Mouse (Mus musculus) skeletal muscle tissue, adult 2 months (tissue): ENCODE results near the gene 2900011O08Rik.

ENCODE experiments used
- DNase-seq: peaks from one replicate; pipeline ENCODE4 v3.0.0-alpha.2; 2012; ENCODE audit warnings: low read depth, low spot score

Gene 2900011O08Rik

GRCm38 (mm10) chr16:14137976-14138561 is 151.7 kb downstream of the 2900011O08Rik start:
- DNase-seq, result no peak

- no peak for DNase-seq
Measured at GRCm38 (mm10) chr16:14139106-14139505, 152.7 kb downstream of the 2900011O08Rik start.

- DNase-seq, result no peak
Measured at GRCm38 (mm10) chr16:14143298-14143697, 156.9 kb downstream of the 2900011O08Rik start.

GRCm38 (mm10) chr16:14147712-14148111 is 161.3 kb downstream of the 2900011O08Rik start:
- no peak for DNase-seq
